Mouse (Mus musculus): Measurements from ENCODE around the gene Manba. TPM values are rescaled to one million over a fixed set of nuclear protein-coding genes. Genes with fewer than 3 reads are reported as not detected.

Gene Manba
- total and polyA plus RNA-seq, 3 experiments: 30.9 to 35.2 (median 31.5) TPM

- Histone ChIP-seq H3K27ac (ENCODE audit: insufficient read depth, low read depth) (no peak overlapping the region), H3K9ac (ENCODE audit: insufficient read depth, low read depth) (no peak overlapping the region), H3K79me2 (replicated peaks; ENCODE audit: control insufficient read depth, extremely low read depth, insufficient read depth, poor library complexity, severe bottlenecking) (peaks cover 48% of the 10 kb centered on the region), H3K27me3 (replicated peaks) (no peaks in the 10 kb centered on the region), H3K9me3 (replicated peaks; ENCODE audit: low read length) (no peaks in the 10 kb centered on the region), H3K36me3 (replicated peaks in 1 of 2; ENCODE audit: control insufficient read depth in 1 of 2, insufficient read depth in 1 of 2, low read length in 1 of 2) (peaks cover 51 to 96% of the 10 kb centered on the region in 2 experiments), H3K4me1 (ENCODE audit: control insufficient read depth in 1 of 2, insufficient read depth in 2 of 2) (peaks cover 0 to 19% of the 10 kb centered on the region in 2 experiments; a peak in 1 of 4 replicates), H3K4me2 (ENCODE audit: insufficient read depth, low read depth, poor library complexity, severe bottlenecking) (no peak overlapping the region), H3K4me3 (replicated peaks in 1 of 3; ENCODE audit: low read depth in 2 of 3, low read length in 2 of 3, poor library complexity in 1 of 3) (no peak overlapping the region)
- TF ChIP-seq POLR2AphosphoS2 (IDR thresholded peaks at IDR 0.05; ENCODE audit: low read depth, low read length) (peak; percentile 51; the same call in 1 of the 2 replicates), SIN3A (IDR thresholded peaks at IDR 0.05; ENCODE audit: low read length) (no peak), CHD1 (IDR thresholded peaks at IDR 0.05; ENCODE audit: low read depth, low read length) (no peak), EP300 (IDR thresholded peaks at IDR 0.05; ENCODE audit: low read length) (no peak), ZNF384 (IDR thresholded peaks at IDR 0.05; ENCODE audit: low read depth, low read length) (no peak)
- DNase-seq (ENCODE audit: extremely low read depth): no peak
- in situ Hi-C loops (cut with MboI; ENCODE audit: low pct_ligation_motif_present, low pct_unique_long_range_greater_than_20kb, low sequenced_read_pairs): no loop called here
- dilution Hi-C loops (cut with MboI; ENCODE audit: extremely low pct_ligation_motif_present, extremely low pct_unique_long_range_greater_than_20kb, low sequenced_read_pairs): no loop called here
Observed at GRCm38 (mm10) chr3:135458981-135459380, 26.4 kb upstream of the Manba start.

- H3K9me3 ChIP-seq (replicated peaks; ENCODE audit: low read length): no peaks in the 10 kb centered on the region
- dilution Hi-C loops (cut with MboI; ENCODE audit: extremely low pct_ligation_motif_present, extremely low pct_unique_long_range_greater_than_20kb, low sequenced_read_pairs) (no loop called here), in situ Hi-C loops (cut with MboI; ENCODE audit: low pct_ligation_motif_present, low pct_unique_long_range_greater_than_20kb, low sequenced_read_pairs) (no loop called here)
- no peak for DNase-seq (ENCODE audit: extremely low read depth)
- 0 out of 2 replicates have a peak, but pooled peaks cover 2% of the 10 kb centered on the region for H3K79me2 ChIP-seq (replicated peaks; ENCODE audit: control insufficient read depth, extremely low read depth, insufficient read depth, poor library complexity, severe bottlenecking)
- no peaks in the 10 kb centered on the region for H3K27me3 ChIP-seq (replicated peaks)
- H3K36me3 ChIP-seq (replicated peaks in 1 of 2; ENCODE audit: control insufficient read depth in 1 of 2, insufficient read depth in 1 of 2, low read length in 1 of 2): peaks cover 26 to 46% of the 10 kb centered on the region in 2 experiments
- H3K4me2 ChIP-seq (ENCODE audit: insufficient read depth, low read depth, poor library complexity, severe bottlenecking): no peak overlapping the region
- H3K27ac ChIP-seq (ENCODE audit: insufficient read depth, low read depth): no peak overlapping the region
- H3K4me1 ChIP-seq (ENCODE audit: control insufficient read depth in 1 of 2, insufficient read depth in 2 of 2): peaks cover 0 to 26% of the 10 kb centered on the region in 2 experiments; a peak in 2 of 4 replicates
- no peak overlapping the region for H3K4me3 ChIP-seq (replicated peaks in 1 of 3; ENCODE audit: low read depth in 2 of 3, low read length in 2 of 3, poor library complexity in 1 of 3)
- TF ChIP-seq GABPA (IDR thresholded peaks at IDR 0.05; ENCODE audit: insufficient replicate concordance, low read depth, low read length) (no peak), MYC (IDR thresholded peaks at IDR 0.05; ENCODE audit: low read depth, low read length) (0 out of 2 replicates have a peak, but pooled peaks have one; percentile 18), ZMIZ1 (IDR thresholded peaks at IDR 0.05; ENCODE audit: low read depth, low read length) (peak; percentile 63; the same call in 1 of the 2 replicates)
- no peak overlapping the region for H3K9ac ChIP-seq (ENCODE audit: insufficient read depth, low read depth)
Observed at GRCm38 (mm10) chr3:135468402-135468801, 17.0 kb upstream of the Manba start.

- Histone ChIP-seq H3K27ac (ENCODE audit: insufficient read depth, low read depth) (0 out of 2 replicates have a peak overlapping the region, but pooled peaks have one; percentile 26), H3K4me2 (ENCODE audit: insufficient read depth, low read depth, poor library complexity, severe bottlenecking) (no peak overlapping the region), H3K4me3 (replicated peaks in 1 of 3; ENCODE audit: low read depth in 2 of 3, low read length in 2 of 3, poor library complexity in 1 of 3) (no peak overlapping the region), H3K4me1 (ENCODE audit: control insufficient read depth in 1 of 2, insufficient read depth in 2 of 2) (peaks cover 0 to 26% of the 10 kb centered on the region in 2 experiments; a peak in 2 of 4 replicates), H3K9me3 (replicated peaks; ENCODE audit: low read length) (no peaks in the 10 kb centered on the region), H3K79me2 (replicated peaks; ENCODE audit: control insufficient read depth, extremely low read depth, insufficient read depth, poor library complexity, severe bottlenecking) (no peaks in the 10 kb centered on the region), H3K27me3 (replicated peaks) (no peaks in the 10 kb centered on the region), H3K9ac (ENCODE audit: insufficient read depth, low read depth) (no peak overlapping the region), H3K36me3 (replicated peaks in 1 of 2; ENCODE audit: control insufficient read depth in 1 of 2, insufficient read depth in 1 of 2, low read length in 1 of 2) (peaks cover 21 to 41% of the 10 kb centered on the region in 2 experiments)
- in situ Hi-C loops (cut with MboI; ENCODE audit: low pct_ligation_motif_present, low pct_unique_long_range_greater_than_20kb, low sequenced_read_pairs) (no loop called here), dilution Hi-C loops (cut with MboI; ENCODE audit: extremely low pct_ligation_motif_present, extremely low pct_unique_long_range_greater_than_20kb, low sequenced_read_pairs) (no loop called here)
- TF ChIP-seq POLR2AphosphoS2 (IDR thresholded peaks at IDR 0.05; ENCODE audit: low read depth, low read length): 0 out of 2 replicates have a peak, but pooled peaks have one; percentile 54
- no peak for TF ChIP-seq MAFK (IDR thresholded peaks at IDR 0.05; ENCODE audit: insufficient replicate concordance, low read length)
- no peak for DNase-seq (ENCODE audit: extremely low read depth)
Observed at GRCm38 (mm10) chr3:135469146-135469545, 16.3 kb upstream of the Manba start.

Data from CH12.LX (cell line).